Mouse (Mus musculus) testis, postnatal 10 days (tissue): ENCODE results near the gene Ctc1.

Experiments used
- DNase-seq: peaks from one replicate; pipeline ENCODE4 v3.0.0; 2021; ENCODE audit warnings: low spot score

Gene Ctc1

DNA sequence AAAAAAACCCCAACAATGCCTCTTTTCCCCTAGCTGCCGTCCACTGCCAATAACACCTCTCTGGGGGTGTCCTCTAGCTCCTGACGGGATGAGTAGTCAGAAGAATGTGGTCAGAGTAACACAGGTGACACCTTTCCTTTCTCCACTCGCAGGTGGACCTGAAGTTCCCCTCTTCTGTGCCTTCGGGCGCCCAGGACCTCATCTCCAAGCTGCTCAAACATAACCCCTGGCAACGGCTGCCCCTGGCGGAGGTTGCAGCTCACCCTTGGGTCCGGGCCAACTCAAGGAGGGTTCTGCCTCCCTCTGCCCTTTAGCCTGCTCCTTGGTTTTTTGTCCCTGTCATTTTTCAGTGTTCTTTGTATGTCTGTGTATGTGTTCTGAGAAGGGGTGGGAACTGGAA, 35.0 kb downstream of the Ctc1 start:
- DNase-seq = no peak

DNA sequence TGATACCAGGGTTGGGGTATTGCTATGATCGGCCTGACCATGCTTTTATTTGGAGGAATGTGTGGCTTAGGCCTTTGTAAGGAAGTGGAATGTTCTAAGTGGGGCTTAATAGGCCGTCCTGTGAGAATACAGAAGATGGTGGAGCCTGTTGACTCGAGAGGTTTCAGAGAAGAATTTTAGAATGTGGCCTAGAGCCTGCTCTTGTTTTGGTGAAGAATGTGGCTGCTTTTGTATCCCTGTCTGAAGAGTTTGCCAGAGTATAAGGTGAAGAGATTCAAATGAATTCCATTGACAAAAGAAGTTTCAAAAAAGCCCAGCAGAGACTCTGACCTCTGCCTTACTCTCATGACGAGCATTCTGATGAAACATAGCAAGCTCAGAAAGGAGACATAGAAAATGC, 36.1 kb downstream of the Ctc1 start:
- DNase-seq = no peak

DNA sequence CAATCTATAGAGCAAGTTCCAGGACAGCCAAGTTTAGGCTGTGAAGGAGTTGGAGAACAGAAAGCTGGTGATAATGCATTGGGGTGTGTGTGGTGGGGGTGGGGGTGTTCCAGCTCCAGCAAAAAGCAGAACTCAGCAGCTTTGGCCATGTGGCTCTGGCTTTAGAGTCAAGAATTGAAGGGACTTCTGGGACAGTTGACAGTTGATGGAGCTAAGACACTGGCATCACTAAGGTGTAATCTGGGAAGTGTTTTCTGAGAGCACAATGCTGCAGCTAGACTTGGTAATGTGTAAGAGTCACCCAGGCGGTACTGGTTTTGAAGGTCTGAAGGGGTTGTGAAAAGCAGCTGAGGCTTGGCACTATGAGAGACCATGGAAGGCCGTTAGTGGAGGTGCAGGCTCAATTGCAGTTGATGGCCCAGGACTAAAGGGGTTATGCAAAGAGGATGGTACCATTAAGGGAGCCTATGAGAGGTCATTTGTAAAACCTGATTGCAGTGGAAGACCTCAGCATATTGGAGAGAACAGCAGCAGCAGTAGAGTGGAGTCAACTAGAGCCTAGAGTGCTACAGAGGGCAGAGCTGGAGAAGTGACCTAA, 37.2 kb downstream of the Ctc1 start:
- DNase-seq = no peak

DNA sequence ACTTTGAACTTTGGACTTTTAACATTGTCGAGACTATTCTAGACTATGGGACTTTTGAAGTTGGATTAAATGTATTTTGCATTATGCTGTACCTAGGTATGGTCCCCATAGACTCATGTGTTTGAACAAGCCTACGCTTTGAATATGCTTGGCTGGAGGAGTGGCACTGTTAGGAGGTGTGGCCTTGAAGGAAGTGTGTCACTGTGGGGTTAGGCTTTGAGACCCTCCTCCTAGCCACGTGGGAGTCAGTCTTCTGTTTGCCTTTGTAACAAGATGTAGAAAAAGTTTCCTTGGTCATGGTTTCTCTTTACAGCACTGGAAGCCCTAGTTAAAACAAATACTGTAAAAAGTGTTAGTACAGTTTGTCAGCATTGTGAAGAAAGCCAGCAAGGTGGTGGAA, 38.1 kb downstream of the Ctc1 start:
- no peak for DNase-seq

DNA sequence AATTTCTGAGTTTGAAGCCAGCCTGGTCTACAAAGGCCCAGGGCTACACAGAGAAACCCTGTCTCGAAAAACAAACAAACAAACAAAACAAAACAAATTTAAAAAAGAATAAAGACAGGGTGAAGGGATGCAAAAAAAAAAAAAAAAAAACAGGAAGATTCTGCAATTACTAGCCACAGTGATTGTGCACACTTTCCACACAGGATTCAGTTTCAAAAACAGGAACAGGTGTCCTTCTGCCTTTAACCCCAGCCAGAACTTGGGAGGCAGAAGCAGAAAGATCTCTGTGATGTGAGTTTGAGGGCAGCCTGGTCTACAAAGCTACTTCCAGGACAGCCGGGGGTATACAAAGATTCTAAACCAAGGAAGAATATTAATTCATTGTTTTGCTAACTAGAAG, 42.6 kb downstream of the Ctc1 start:
- no peak for DNase-seq

DNA sequence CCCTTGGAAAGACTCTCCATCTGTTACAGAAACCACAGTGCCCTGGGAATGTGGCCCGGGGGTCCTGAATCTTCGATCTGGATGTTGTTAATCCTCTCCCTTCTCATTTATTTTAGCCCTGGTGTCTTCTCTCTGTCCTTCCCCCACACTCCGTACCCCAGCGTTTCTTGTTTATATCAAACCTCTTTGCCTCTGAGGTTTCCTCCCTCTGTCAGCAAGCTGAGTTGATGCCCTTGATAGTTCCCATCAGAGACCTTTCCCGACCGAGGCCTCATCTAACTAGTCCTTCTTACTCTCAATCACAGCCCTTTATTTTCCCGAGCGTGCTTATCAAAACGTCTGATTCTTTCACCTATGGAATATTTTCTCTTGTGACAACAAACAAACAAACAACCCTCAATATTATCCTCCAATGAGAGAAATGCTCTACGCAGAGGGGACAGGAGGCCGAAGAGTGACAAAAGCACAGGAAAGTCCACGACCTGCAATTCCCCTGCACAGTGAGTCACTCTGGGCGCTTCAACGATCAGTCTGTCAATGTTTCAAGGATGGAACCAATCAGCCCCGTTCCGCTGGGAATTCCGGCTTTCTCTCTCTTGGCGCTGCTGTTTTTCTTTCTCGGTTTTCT, 43.1 kb downstream of the Ctc1 start:
- DNase-seq = no peak

DNA sequence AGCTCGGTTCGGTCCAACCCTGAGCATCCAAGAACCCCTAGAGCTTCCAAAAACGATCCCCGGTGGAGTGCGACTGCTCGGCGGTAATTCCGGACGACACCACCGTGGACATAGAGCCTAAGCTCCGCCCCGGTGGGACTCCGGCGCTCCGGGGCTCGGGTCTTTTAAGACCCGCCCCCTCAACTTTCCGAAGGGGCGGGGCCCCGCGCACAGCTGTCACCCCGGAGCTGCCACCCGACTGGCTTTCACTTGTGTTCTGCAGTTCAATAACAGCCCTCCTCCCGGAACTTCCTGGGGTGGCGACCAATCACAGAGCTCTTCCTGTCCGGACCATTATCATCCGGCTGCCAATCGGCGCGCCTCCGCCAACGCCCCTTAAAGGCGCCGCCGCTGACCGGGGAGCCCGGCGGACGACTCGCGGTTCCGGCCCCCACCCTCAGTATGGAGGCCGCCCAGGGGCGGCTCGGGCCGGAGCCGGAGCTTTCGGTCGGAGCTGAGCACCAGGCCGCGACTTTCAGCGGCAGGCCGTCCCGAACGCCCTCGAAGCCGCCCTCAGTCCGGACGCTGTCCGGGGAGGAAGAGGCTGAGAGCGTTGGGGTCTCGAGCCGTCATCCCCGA, 43.8 kb downstream of the Ctc1 start, which contains the start of gene Borcs6:
Borcs6 (plus strand) TSS at position 361 of the 618 bp plus-strand sequence.
- DNase-seq = peak; percentile 94

DNA sequence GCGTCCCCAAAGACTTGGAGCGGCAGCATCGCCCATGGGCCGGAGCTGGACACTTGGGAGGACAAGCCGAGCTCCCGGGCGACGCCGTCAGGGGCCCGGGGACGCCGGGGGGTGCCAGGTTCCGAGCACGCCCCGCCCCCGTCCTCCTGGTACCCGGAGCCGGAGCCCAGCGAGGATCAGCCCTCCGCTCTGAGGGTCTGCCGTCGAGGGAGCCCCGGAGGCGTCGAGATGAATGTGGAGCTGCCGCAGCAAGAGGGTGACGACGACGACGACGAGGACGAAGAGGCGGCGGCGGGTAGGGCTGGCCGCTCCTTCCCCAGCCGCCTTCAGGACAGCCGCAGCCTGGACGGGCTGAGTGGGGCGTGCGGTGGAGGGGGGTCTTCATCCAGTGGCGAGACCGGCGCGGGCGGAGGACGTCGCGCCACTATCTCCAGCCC, 44.3 kb downstream of the Ctc1 start:
- peak; percentile 80 for DNase-seq

DNA sequence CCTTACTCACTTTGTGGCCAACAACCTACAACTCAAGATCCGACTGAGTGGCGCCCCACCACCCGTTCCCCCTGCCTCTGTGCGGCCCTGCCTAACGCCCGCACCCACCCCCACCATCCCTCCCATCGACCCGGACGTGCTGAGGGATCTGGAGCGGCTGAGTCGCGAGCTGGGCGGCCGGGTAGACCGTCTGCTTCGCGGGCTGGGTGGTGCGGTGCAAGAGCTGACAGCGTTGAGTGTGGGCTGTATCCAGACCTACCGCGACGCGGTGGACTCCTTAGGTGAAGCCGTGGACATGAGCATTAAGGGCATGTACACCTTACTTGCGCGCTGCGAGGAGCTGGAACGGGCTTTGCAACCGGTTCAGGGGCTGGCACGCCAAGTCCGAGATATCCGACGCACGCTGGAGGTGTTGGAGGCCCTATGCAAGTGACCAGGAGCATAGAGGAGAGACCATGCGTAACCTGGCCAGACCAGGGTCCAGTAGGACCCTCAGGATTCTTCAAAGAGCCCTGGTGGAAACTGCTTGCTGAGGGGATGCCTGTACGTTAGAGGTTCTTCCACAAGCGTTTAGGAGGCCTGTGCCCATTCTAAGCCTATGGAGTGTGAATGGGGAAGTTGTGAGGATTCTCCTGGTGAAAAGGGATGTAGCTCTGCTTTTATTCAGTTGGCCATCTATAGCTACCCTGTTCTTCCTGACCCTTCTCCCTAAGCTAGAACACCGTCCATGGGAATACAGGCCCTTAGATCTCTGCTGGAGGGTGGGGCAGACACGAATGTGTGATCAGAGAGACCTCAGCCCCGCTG, 44.9 kb downstream of the Ctc1 start:
- DNase-seq = peak; percentile 66

DNA sequence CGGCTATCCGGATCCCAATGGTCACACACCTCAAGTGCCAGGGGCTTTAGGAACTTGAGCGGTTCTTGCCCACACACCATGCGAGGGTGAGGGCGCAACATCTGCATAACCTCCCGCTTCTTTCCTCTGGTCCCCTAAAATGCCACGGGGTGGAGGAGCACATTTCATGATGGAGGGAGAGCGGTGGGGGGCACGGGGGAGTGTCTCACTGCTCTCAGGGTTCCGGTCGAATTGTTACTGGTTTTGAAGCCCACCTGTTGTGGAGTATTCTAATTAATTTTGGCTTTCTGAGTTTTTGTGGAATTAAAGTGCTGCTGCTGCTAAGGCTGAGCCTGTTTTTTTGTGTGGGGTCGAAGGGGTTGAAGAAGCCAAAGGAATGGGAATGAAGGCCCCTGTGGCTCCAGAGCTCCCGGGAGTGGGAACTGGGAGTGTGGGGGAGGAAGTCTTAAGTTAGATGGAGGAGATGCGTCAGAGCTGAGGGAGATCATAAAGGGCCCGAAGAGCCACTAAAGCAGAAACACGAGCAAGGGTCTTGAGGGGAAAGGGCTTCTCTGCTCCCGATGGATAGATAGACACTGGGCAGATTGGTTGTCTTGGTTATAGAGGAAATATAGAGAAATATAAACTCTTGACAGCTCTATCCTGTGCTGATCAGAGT, 45.7 kb downstream of the Ctc1 start:
- no peak for DNase-seq

DNA sequence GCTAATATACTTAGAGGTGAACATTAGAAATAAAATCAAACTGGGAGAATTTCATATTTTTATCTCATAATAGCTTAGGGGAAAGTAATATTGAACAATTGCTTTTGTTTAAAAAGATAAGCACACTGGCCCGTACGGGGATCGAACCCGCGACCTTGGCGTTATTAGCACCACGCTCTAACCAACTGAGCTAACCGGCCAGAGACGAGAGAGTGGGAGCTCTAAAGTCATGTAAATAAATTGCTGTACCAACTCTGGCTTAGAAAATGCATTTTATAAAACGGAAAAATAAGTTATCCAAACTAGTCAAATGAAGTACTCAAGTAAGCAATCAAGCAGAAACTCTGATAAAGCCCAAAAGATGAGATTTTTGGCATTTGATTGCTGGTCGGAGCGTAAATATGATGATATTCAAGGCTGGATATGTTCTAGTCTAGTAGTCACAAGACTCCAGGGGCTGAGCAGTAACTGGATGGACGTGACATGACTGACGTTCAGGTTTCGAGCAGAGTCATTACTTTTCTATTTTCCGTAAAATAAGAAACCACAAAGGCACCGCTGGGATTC, 46.6 kb downstream of the Ctc1 start:
- peak; percentile 81 for DNase-seq

DNA sequence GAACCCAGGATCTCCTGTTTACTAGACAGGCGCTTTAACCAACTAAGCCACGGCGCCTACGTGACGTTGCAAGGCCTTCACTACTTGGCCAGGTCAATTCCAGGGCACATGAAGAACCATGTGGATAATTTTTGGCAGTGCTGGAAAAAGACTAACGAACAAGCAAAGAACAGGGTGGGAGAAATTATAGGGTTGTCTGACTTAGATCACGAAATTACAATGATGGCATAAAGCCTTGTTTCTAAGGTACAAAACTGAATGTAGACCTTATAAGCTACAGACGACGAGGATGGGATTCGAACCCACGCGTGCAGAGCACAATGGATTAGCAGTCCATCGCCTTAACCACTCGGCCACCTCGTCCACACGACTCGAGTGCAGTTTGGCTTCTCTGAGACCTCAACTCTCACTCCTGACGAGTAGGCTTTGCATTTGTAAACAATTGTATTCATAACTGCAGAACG, 47.1 kb downstream of the Ctc1 start:
- peak; percentile 96 for DNase-seq

DNA sequence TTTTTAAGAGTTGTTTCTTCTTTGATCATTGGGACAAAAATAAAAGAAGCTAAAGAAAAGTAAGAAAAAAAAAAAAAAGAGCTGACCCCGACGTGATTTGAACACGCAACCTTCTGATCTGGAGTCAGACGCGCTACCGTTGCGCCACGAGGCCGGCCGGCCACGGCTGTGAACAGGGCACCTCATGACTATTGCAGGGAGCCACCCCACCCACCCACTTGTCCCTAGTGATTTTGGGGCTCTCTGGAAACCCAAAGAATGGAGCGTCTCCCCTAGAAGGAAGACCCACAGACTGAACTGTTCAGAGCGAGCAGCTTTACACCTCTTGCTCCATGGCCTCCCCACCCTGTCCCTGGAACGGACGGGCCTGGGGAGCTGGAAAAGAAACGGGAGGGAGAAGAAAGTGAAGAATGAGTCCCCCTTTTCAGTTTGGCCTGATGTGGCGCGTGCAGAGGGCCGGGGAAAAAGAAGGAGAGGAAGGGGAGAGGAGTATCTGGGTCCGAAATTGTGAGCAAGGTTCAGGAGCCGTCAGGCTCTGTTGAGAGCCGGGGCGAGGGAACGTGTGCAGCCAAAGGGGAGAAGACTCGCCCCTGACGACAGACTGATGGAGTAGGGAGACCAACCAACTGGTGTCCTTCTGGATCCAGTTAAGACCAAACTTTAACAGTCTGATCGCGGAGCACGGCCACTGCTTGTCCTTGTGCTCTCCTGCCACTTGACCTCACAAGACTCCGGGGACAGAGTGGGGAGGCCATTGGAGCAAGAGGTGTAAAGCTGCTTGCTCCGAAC, 47.9 kb downstream of the Ctc1 start:
- peak; percentile 94 for DNase-seq

DNA sequence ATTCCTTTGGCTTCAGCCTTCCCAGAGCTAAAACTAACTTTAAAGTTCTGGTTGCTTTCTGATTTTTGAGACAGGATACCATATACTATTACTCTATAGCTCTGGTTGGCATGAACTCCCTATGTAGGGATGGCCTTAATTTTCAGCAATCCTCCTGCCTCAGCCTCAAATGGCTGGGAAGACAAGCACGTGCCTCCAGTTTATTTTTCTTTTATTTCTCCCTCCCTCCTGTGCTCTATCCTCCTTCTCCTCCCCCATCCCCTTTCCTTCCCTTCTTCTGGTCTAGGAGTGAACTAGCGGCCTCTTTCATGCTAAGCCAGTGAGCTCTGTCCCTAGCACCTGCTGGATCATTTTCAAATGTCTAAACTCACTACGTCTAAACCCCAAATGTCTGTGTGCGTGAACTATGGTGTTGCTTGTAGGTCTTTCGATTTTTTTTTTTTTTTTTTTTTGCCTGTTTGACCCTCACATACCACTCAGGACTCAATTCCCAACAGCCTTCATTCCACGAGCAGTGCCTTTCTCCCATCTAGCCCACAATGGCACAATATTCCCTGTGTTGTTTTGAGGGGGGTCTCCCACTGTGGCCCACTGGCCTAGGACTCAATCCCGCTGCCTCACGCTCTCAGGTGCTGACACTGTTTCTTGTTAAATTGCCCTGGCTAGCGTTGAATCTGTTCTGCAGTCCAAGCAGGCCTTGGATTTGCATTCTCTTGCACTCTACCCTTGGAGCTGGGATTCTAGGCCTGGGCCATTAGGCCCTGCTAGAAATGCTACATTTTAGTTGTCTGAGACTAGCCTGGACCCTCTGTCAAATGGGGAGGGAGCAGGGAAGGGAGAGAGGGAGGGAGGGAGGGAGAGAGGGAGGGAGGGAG, 48.8 kb downstream of the Ctc1 start:
- no peak for DNase-seq

DNA sequence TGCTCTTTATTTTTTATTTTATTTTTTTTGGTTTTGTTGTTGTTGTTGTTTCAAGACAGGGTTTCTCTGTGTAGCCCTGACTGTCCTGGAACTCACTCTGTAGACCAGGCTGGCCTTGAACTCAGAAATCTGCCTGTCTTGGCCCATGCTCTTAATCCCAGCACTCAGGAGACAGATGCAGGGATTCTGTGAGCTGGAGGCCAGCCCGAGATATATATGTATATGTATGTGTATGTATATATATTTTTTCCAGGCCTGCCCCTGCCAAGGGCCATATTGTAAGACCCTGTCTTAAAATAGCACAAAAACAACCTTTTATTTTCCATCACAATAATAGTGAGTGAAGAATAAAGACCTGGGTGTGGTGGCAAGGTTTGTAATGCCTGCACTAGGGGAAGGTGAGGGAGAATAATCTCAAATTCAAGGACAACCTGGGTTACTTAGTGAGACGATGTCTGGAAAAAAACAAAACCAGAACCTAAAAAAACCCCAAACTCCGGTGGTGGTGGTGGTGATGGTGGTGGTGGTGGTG, 49.7 kb downstream of the Ctc1 start:
- no peak for DNase-seq

DNA sequence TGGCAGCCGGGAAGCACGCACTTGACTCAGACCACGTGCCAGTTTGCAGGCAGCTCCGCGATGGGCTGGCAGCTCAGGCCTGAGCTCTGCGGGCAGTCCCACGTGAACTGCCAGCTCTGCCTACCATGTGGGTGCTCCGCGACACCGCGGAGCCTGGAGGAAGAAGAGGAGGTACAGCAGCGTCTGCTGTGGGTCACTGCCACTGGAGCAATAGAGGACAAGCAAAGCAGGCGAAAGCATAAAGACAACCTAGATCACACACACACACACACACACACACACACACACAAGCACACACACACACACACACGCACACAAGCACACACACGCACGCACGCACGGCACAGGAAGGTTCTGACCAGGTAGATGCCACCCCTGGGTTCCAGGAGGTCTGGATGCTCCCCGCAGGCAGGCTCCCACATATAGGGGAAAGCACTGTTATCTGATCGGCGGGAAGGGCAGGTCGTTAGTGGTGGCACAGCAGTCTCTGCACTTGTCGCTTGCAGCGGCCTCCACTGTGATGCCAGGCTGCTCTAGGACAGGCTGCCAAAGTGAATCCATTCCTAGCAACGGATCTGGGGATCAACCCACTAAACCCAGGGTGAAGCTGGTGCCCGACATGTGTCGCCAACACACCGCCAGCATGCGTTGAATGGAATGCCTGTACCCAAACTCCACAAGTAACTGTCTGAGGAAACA, 50.6 kb downstream of the Ctc1 start:
- DNase-seq = no peak

DNA sequence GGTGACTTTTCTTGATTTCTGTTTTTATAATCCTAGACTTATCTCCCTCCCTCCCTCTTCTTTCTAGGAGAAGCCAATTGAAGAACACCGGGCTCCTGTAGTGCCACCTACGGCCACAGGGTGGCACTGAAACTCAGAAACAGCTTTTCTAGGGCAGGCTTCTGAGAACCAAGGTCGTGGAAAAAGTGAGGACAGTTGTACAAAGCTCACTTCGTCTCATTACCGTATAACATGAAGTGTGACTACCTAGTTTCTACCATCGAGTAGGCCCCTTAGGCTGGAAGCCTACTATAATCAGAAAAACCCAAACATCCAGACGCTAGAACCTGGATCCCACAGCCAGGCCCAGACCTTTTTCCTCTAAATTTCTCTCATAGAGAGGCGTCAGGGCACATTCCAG, 51.2 kb downstream of the Ctc1 start:
- DNase-seq = peak; percentile 91

DNA sequence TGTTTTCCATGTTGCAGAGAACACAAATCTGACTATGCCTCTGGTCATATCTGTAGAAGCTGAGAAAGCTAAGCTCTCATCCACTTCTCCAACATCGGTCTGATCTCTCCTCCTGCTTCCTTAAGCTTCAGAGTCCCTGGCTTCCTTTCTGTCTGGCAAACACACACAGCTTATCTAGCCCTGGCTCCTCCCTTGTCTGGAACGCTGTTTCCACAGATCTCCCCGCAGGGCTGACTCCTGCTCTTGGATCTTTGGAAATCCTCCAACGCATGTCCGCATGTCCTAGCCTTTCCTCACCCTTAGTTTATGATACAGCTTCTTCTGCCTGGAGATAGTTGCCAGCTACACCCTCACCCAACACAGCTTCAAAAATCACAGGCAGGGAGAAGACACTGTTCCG, 51.9 kb downstream of the Ctc1 start:
- no peak for DNase-seq

DNA sequence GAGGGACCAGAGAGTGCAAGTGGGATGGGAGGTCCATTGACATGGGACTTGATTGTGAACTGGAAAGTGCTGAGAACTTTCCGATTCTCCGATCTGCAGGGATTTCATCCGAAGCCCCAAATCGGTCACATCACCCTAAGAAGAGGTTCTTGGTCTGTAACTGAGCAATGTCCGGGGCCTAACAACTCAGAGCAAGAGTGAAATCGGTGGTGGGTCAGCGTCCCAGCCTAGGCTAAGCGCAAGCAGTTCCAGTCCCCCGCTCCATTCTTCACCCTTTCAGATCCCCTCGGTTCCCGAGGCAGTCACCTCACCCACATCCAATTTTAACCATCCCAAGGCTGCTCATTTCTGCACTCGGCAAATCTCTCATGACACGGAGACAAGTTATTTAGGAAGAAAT, 54.4 kb downstream of the Ctc1 start:
- no peak for DNase-seq
